Mouse (Mus musculus) layer of hippocampus, adult 8-10 months (tissue): Measurements from ENCODE around the gene Magi1. TPM values are rescaled to one million over a fixed set of nuclear protein-coding genes. Genes with fewer than 3 reads are reported as not detected.
A peak's percentile ranks its signal among the peaks of the same experiment; 100 is the strongest.

Experiments used
- DNase-seq, 2 experiments: peaks; one replicate each; pipeline ENCODE4 v3.0.0; 2022; ENCODE audit warnings: low spot score in 2 of 2
- total RNA-seq, 4 experiments: library from RNA; stranded (reverse); gene quantifications; 2 replicates each; pipeline ENCODE4 v1.2.4; 2022

Gene Magi1
- total RNA-seq, 4 experiments from 2014 or later: 48.5 to 57.3 (median 49.5) TPM

DNA sequence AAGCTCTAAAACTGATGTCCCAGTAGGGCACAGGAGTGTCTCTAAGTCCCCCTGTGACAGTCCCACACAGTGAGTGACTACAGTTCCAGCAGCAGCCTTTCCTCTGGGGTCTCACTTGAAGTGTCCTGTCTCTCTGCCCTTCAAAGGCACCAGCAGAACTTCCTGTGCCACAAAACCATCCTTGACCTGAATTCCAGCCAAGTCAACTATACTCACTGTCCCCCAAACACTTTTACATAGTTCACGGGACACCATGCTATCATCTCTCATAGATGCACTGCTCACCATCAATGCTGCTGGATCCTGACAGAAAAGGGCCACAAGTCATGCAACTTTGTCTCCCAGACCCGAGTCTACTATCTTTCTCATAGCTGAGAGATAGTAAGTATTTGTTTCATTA is 378.7 kb downstream of the Magi1 start:
- no peak for DNase-seq

DNA sequence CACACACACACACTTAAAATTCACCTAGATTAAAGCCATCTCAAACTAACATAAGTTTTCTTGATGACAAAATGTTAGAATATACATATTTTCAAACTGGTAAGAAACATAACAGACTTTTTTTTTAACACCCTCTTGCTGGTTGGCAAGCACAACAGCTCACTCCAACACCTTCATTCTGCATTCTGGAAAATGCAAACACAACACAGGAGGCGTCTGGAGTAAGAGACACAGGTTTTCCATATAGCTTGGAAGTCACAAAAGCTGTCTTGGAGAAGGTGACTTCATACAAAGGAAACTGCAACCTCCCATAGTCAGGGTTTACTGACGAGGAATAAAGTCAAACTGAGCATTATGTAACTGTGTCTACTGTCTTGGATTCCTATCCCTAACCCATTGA is 381.5 kb downstream of the Magi1 start:
- DNase-seq: no peak

DNA sequence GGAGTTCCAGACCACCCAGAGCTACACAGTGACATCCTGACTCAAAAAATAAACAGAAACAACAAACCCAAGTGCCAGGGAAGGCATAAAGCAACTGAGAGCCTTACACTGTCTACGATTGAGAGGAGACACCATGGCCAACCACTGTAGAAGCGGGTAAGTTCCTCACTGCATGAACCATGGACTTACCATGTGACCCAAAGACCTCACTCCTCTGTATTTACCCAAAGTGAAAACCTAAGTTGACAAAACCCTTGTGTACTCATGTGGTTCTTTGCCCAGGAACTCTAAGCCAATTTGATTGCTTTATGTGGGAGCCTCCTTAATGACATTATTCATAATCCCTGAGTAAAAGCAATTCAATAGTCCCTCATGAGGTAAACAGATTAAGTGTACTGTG is 382.3 kb downstream of the Magi1 start:
- no peak for DNase-seq

DNA sequence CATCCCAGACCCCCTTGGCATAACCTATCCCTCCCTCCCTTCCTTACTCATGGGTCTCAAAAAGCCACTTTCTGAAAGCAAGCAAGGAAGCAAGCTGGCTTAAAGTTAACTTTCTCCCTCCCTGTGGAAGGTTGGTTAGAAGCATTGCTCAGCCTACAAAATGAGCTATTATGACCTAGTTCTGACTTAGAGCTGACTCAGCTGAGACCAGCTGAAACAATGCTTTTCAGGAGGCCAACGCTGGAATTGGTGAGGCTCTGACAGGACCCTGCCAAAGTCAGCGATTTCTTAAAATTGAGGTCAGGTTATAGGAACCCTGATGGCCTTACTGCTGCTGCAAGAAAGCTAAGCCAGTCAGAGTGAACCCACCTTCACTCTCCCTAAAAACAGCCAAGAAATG is 386.2 kb downstream of the Magi1 start:
- DNase-seq: no peak

DNA sequence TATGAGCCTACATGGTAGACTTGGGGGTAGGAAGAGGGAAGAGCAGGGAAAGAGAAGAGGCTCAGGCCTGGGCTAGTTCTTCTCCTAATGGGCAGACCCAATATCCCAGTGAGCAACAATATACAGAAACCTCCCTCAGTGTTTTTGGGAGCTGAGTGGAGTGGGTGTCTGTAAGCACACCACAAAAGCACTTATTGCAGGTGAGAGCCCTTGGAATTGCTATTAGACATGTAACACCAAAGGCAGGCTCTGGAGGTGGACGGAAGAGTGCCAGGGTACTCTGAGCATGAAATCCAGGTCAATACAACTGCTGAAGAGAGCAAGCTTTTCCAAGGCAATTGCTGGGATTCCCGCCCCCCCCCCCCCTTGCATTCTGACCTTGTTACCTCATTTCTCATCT is 388.0 kb downstream of the Magi1 start:
- DNase-seq: no peak

DNA sequence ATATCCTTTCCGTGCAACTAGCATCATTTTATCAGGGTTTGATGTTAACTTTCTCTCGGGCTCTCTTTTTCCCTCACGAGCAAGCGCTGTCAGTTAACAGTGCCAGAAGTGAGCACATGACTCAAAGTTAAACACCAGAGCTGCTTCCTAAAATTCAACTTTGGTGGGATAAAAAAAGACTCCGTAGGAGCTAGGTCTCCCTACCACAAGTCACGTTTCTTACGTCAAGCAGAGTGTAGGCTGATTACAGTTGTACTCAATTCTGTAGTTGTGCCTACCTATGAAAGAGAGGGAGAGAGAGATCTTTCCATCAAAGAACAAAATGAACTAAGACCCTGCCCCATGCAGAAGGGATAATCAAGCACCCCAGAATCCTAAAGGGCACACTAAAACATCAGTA is 389.8 kb downstream of the Magi1 start:
- DNase-seq: no peak

DNA sequence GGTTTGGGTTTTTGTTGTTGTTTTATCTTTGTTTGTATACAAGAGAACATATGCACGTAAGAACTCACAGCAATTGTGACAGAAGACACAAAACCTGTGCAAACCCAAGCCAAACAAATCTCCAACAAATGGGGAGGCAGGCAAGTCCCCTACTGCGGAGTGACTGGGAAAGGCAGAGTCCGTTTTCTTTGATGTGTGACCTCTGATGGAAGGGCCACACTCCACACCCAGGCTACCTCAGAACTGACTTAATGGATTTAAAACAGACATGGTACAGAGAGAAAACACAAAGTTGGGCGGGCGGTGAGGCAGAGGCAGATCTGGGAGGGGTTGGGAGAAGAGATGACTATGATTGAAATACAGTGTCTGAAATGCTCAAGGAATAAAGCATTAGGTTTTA is 390.8 kb downstream of the Magi1 start:
- DNase-seq: no peak

DNA sequence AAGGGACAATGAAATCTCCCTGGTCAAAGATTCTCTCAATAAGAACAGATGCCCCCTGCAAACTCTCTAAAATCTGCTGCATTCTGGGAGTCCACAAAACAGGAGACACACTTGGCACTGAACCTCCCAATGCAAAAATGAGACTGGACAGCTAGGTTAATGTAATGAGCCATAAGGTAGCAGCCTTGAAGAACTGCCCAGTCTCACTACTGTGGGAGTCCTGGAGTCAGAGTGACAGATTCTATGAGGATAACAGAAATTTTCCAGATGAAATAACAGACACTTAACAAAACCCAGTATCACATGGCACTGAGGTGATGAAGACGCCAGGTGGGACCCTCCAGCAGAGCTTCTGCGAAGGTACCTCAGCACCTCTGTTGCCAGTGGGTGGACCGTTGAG is 393.7 kb downstream of the Magi1 start:
- DNase-seq: no peak

DNA sequence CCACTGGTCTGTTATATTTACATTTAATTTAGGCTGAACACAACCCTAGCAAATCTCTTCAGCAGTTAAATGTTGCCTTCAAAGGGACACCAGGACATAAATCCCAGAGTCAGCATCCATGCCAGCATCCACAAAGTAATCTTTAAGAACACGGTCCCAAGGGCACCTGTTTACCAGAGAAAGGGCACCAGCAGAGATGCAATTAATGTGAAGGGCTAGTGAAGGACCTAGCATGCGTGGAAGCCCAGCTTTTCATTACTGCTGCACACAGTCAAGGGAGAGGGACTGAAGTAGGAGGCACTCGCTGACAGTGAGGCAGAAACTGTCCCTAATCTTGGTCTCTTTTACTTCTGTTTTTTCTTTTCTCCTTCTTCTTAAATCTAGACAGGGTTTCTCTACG is 406.4 kb downstream of the Magi1 start:
- no peak for DNase-seq

DNA sequence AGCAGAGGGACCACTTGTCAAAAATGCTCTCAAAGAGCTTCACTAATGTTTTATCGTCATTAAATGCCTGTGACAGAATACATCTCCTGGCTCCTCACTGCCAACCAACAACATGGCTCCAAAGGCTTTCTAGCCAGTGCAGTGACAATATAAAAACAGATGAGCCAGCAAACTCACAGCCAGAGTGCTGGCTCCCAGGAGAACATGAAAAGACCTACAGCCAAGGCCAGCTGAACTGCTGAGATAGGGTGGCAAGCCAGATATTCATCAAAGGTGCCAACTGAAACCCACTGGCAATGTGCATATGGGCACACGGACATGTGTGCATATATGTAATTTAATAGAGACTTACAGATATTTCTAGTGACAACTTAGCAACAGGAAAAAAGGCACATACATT is 408.8 kb downstream of the Magi1 start:
- DNase-seq: no peak

DNA sequence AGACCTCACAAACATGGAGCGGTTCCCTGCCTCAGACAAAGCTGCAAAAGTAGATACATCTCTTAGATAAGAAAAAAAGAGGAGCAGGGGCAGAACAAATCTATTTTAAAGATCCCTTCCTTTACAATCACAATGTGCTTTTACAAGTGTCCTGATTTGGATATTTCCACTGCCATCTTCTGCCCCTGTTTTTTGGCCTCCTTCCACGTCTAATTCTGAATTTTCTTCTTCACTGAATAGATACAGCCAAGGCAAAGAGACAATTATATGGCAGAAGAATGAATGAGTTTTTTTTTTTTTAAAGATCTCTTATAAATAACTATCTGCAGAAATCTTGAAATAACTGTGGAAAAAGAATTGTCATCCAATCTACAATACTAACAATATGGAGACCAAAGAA is 409.3 kb downstream of the Magi1 start:
- no peak for DNase-seq

DNA sequence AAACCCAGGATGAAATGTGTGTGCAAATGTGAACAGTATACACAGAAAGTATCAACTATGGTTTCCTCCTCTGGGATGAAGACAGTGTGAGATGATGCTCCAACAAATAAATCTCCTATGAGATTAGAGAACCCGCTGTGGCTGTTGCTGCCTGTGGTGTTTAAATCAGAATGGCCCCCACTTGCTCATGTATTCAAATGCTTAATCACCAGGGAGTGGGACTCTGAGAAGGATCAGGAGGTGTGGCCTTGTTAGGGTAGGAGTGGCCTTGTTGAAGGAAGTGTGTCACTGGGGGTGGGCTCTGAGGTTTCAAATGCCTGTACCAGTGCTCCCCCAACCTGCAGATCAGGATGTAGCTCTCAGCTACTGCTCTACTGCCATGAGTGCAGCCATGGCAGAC is 410.2 kb downstream of the Magi1 start:
- DNase-seq: no peak

DNA sequence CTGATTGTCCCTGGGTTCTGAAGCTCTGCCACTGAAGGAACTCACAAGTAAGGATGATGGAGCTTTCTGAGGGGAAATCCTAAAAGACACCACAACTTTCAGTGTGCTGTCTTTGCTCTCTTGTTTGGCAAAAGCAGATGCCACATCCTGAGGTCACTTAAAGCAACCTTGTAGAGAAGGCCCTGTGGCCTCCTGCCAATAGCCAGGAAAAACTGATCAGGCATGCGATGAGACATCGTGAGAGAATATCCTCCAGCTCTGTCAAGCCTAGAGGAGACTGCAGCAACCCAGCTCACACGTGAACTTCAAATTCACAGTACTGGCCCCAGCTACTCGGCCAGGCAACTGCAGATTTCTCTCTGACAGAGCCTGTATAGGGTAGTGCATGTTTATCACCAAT is 412.2 kb downstream of the Magi1 start:
- no peak for DNase-seq

DNA sequence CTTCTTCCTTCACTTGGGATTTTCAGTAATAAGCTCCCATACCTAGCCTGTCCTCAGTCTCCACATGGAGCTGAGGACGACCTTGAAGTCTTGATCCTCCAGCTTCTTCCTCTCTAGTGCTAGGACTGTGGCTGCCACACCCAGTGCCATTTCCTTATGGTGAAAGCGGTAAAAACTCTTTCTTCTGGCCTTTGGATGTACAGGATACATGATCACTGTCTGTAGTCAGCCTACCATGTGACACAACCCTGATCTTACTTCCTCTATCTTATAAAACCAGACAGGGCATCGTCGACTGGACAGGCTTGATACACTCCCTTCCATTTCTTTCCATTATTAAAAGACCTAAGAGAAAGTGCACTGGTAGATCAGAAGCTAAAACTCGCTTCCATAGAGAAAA is 413.7 kb downstream of the Magi1 start:
- DNase-seq: no peak

DNA sequence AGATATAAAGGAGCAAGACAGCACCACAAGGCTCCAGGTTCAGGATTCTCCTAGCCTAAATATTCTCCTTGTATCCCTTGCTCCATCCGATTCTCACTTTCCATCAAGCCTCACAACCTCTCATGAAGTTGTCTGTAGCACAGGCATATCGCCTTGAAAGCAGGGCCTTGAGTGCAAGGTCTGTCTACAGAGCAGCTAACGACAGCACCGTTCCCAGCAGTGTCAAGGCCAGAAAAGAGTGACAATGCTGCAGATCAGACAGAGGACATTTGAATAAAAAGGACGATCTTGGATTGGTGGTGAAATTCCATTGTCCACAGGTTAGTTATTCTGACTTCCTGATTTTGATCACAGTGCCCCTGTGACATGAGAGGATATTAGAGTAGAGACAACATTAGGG is 421.5 kb downstream of the Magi1 start:
- no peak for DNase-seq

DNA sequence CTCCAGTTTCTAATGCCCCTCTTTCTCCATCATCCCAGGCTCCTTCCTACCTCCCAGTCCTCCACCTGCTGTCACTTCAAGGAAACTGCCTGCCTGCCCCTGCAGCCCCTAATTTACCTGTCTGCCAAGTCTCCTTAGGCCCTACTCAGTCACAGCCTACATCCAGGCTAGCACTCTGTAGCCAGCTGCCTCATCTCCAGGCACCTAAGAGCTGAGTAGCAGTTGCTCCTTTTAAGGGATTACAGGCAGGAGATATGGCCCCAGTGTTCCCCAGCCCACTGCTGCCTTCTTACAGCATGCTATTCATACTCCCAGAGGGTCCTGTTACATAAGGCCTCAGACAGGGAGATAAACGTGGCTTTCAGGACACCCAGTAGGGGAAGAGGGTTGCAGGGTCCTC is 426.9 kb downstream of the Magi1 start:
- DNase-seq: no peak

DNA sequence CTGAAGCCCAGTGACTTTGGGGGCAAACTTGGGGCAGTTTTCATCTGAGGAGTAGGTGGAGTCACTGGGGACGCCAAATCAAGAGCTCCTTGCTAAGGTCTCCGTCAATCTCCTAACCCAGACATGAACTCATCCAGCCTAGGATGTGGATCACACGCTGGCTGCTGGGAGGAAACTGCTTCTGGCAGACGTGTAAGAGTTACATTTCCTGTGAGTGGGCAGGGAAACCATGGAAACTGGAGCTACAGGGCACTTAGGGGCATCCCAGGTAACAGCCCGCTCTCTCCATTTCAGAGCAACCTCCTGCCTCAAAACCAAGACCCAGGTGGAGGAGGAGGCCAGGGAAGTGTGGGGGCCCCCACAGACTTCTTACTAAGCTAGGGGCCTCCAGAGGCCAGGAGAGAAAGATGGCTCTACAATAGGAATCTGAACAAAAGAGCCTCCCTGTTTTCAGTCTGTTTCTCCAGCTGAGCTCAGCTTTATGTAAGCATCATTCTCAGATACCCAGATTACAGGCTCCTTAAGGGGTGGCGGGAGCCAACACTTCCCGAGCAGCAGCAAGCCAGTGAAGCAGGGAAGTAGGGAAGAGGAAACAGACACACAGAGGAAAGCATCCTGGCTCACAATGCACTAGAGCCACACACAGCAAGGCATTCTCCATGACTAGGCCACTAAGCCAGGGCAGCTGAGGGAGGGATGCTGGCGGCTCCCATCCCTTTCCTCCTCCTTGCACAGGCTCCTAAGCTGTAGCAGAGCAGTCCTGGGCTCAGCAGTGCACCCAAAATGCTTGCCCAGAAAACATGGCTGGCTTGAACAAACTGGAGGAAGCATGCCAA is 427.7 kb downstream of the Magi1 start:
- DNase-seq: peak in 1 of 2 experiments; percentile 18

DNA sequence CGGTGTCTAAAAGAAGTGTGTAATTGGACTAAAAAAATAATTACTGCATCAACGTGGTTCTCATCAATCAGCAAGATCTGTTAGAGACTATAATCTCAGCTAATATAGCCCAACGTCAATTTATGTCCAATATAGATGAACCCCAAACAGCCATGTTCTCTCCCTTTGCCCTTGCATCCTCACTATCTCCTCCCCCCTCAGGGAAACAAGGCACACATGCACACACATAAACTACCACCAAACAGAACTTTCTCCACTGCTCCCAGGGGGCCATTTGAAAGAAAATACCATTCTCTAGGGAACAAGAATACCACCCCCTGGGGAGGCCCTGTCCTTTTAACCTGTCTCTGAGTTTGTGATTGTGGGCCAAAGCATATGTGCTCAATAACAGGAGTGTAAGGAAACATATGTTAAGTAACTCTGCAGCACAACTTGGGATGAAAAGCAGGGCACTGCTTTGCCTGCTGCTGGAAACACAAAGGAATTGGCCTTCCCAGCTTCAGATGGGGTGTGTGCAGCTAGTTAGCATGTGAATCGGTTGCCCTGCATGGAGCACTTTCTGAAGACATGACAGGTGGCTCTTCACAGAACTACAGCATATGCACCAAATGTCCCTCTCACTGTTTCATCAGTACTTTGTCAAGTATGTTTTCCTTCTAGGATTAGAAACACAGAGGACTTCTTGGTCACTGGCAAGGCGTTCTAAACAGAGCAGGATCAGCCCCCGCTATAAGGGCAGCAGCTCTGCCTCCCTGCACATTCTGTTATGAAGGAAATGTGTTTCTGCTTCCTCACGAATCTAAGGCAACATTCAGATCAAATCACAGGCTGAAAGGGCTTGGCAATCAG is 434.6 kb downstream of the Magi1 start:
- no peak for DNase-seq

DNA sequence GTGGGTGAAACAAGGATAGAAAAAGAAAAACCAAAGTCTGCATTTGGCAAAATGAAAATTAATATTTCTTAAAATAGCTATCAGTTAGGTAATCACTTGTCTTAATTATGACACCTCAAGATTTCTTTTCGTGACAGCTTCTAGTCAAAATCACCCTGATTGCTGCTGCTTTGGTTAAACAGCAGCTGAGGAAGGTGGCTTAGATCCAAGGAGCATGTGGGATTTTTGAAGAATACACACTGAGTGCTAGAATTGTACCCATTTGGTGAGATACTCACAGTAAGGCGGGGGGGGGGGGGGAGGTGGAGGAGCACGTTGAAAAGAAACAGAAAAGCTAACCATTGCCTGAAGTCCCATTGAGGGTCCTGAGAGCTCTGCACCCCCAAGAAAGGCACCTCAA is 438.2 kb downstream of the Magi1 start:
- no peak for DNase-seq

DNA sequence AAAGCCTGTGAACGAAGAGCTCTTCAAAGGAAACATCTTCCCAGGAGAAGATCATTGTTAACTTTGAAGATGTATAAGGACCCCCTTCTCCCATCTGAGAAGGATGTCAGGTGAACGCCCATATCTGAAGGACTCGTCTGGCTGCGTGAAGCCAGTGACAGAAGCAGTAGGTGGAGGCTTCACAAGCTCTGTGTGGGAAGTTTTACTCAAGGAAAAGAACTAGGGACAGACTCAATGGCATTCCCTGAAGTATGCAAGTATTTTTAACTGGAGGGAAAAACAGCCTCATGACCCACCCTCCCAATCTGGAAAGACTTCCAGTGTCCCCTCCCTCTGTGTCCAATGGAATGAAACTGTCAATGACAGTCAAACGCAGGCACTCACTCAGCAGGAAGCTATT is 438.6 kb downstream of the Magi1 start:
- no peak for DNase-seq

DNA sequence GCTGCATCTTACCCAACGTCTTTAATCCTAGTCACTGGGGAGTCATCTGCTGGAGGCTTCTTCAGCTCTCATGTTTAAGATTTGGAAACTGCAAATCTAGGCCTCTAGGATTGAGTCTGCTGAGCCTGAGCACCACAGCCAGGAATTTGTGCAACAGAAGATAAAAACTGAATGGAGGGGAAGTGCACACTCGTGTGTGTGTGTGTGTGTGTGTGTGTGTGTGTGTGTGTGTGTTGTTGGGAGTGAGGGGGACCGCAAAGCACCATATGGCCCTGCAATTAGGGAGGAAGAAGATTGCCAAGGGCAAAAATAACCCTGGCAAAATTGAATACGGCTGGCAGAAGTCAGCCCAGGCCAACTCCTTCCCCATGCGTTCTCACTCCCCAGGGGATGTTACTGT is 439.1 kb downstream of the Magi1 start:
- no peak for DNase-seq

DNA sequence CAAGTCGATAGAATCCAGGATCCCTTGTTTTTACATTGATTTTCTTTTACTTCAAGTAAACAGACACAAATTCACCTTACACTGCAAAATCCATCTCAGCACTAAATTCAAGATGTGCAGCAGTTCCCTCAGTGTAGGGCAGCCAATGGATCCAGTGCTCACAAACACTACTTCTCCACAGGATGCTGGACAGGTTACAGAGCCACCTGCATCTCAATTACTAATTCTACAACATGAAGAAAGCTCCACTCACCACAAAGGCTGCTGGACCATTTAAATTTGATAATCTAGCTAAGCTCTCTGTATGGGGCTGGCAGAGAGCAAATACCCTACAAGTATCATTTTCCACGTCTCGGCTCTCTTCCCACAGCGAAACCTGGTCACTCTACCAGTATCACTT is 445.3 kb downstream of the Magi1 start:
- DNase-seq: no peak

DNA sequence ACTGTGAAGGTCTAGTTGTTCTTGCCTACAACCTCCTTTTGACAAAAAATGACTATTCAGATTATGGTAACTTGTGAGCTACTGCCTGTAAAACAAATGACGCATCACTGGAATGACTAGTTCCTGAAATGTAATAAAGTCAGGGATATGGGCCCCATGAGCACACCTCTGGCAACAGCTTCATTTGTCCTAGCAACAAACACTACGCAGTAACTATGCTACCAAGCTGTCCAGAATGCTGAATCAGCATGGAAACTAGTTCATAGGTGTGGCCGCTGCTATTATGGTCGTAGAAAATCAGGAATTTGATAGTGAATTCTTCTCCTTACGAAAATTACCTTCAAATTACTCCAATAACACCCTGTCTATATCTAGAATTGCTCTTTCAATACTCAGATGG is 447.1 kb downstream of the Magi1 start:
- no peak for DNase-seq
